ENCODE assay signal across 8 mouse cellular contexts in the genomic region with DNA sequence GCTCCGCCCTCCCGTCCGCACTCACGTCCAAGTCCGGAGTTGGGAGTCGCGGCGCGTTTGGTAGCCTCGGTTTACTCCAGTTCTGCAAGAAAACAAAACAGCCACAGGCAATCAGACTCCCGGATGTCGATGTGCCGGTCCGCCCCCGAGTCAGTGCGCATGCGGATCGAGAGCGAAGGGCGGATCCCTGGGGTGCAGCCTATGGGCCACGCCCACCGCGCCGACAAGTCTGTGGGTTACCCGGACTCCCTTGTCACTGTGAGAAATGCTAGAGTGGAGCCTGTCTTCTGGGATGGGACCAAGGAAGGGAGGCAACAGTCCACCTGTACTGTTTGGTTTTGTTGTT. TPM values are rescaled to one million over a fixed set of nuclear protein-coding genes. Genes with fewer than 3 reads are reported as not detected.
DNase-seq lines count a peak whose midpoint lies in the region; ATAC-seq and TF ChIP-seq lines count a peak whose summit lies in the region.

A gene (minus strand): TSS at position 161 of the 346 bp plus-strand sequence.

- peak within 1 kb of the TSS; percentile 90 for H3K4me3 ChIP-seq in hindbrain, embryonic 11.5 days (ENCODE audit: low read depth, low read length)

- H3K27me3 ChIP-seq in Patski, result no peaks in the 10 kb centered on the region
- H3K27me3 ChIP-seq in hindbrain, embryonic 11.5 days (ENCODE audit: control insufficient read depth, insufficient read depth, low read length), result no peaks in the 10 kb centered on the region

- TF ChIP-seq CTCF in Patski (IDR thresholded peaks at IDR 0.05), result no peak

- H3K9me3 ChIP-seq in hindbrain, embryonic 11.5 days (ENCODE audit: control insufficient read depth, low read length), result no peaks in the 10 kb centered on the region

- POLR2A ChIA-PET in Patski (lab: Charles Lee), result interaction anchor here (0.9 to 1.0 kb wide), 2 partner anchors 9 to 11 kb away, joined by 3 read pairs; a partner anchor contains a TSS

- peak within 1 kb of the TSS; percentile 55 for H3K4me2 ChIP-seq in hindbrain, embryonic 11.5 days (replicated peaks; ENCODE audit: low read depth, low read length)

- H3K9ac ChIP-seq in hindbrain, embryonic 11.5 days (ENCODE audit: low read depth, low read length), result peak within 1 kb of the TSS; percentile 86

- H3K27ac ChIP-seq in hindbrain, embryonic 11.5 days (ENCODE audit: low read depth, low read length), result peak within 1 kb of the TSS; percentile 86

- no peaks in the 10 kb centered on the region for H3K36me3 ChIP-seq in hindbrain, embryonic 11.5 days (ENCODE audit: control insufficient read depth, insufficient read depth, low read length)

- 0 out of 2 replicates have a peak, but pooled peaks cover 3% of the 10 kb centered on the region for H3K4me1 ChIP-seq in hindbrain, embryonic 11.5 days (replicated peaks; ENCODE audit: control insufficient read depth, insufficient read depth, low read length)

- in situ Hi-C loops in Patski (cut with MboI; ENCODE audit: low pct_unique_long_range_greater_than_20kb), result no loop called here

- peak; percentile 69 for ATAC-seq in Patski
- ATAC-seq in hindbrain, embryonic 11.5 days (ENCODE audit: low FRiP score), result peak; percentile 88

- no peak for DNase-seq in Patski (ENCODE audit: low read depth, low spot score)
- peak; percentile 93 to 96 for DNase-seq in cerebellum, postnatal 10 days
- peak; percentile 87 to 88 for DNase-seq in frontal cortex, postnatal 10 days (ENCODE audit: low spot score in 2 of 2)
- DNase-seq in hindbrain, embryonic 11.5 days (ENCODE audit: low spot score), result peak; percentile 96
- peak; percentile 89 to 91 for DNase-seq in layer of hippocampus, postnatal 10 days (ENCODE audit: low spot score in 2 of 2)
- DNase-seq in lung, postnatal 10 days, result peak; percentile 97
- DNase-seq in ovary, postnatal 14 days (ENCODE audit: low spot score), result peak; percentile 84
- DNase-seq in thymus, postnatal 10 days (ENCODE audit: low spot score in 2 of 2), result peak; percentile 95 to 98

- CTCF ChIA-PET in Patski (lab: Charles Lee), result no interaction called here

- WGBS in hindbrain, embryonic 11.5 days, result under 1% methylated on average over 25 of the region's 25 CpGs

RNA-seq across cellular contexts. Expression of the gene that starts here (rescaled TPM):
- polyA plus RNA-seq in Patski (2021), result 98.5 TPM
- polyA plus RNA-seq in hindbrain, embryonic 11.5 days (2014; fragmentation: Nextera tagmentation; extraction: Ambion mirVana), result 153 and 167 TPM in 2 replicates
- 100 to 1,000 TPM; 116 to 123 TPM for total RNA-seq in layer of hippocampus, postnatal 10 days (2021)
